Mouse (Mus musculus) kidney, postnatal 0 days (tissue): ENCODE data around the gene Mmrn2. TPM values are rescaled to one million over a fixed set of nuclear protein-coding genes. Genes with fewer than 3 reads are reported as not detected.

ENCODE experiments used
- ATAC-seq: fragments of 200-750 bp; cut with Nextera tagmentation; replicated peaks from 2 replicates; pipeline ENCODE4 v1.8.0; 2017; ENCODE audit warnings: low read depth, moderate number of reproducible peaks, moderate TSS enrichment, moderate library complexity; ENCODE audit not compliant: low FRiP score
- DNase-seq: peaks from one replicate; pipeline ENCODE4 v3.0.0-alpha.2; 2016; ENCODE audit warnings: low spot score
- H3K27ac ChIP-seq: fragments of 300-500 bp; sonication (generic); 2 replicates; pipeline ENCODE4 v1.5.1; 2014; ENCODE audit warnings: mild to moderate bottlenecking
- H3K27me3 ChIP-seq: fragments of 300-500 bp; sonication (generic); 2 replicates; pipeline ENCODE4 v1.6.1; 2014; ENCODE audit warnings: low read length, mixed read lengths; ENCODE audit not compliant: insufficient read depth
- H3K36me3 ChIP-seq: fragments of 300-500 bp; sonication (generic); 2 replicates; pipeline ENCODE4 v1.6.1; 2014; ENCODE audit warnings: low read length, mixed read lengths; ENCODE audit not compliant: insufficient read depth
- H3K4me1 ChIP-seq: fragments of 300-500 bp; sonication (generic); replicated peaks from 2 replicates; pipeline ENCODE4 v1.6.1; 2014; ENCODE audit warnings: antibody characterized with exemption, low read length, mixed read lengths; ENCODE audit not compliant: insufficient read depth
- H3K4me2 ChIP-seq: fragments of 300-500 bp; sonication (generic); 2 replicates; pipeline ENCODE4 v1.6.1; 2014; ENCODE audit warnings: mild to moderate bottlenecking, low read length, moderate library complexity, mixed read lengths
- H3K4me3 ChIP-seq: fragments of 300-500 bp; sonication (generic); replicated peaks from 2 replicates; pipeline ENCODE4 v1.5.1; 2014; ENCODE audit warnings: low read depth, low read length
- H3K9ac ChIP-seq: fragments of 300-500 bp; sonication (generic); 2 replicates; pipeline ENCODE4 v1.6.1; 2014; ENCODE audit warnings: low read depth, low read length
- H3K9me3 ChIP-seq: fragments of 300-500 bp; sonication (generic); replicated peaks from 2 replicates; pipeline ENCODE4 v1.6.1; 2016; ENCODE audit warnings: low read length, inconsistent platforms, mixed read lengths
- CTCF ChIP-seq: IDR thresholded peaks from 2 replicates; pipeline ENCODE4 v1.5.1; 2016; ENCODE audit warnings: antibody characterized with exemption, low read depth, mild to moderate bottlenecking, moderate library complexity
- WGBS: fragments of 180-500 bp; shearing (Covaris S2); extraction: QIAGEN DNeasy Blood & Tissue Kit; methylation state at CpG from one replicate; pipeline ENCODE4 v1.1.7; 2014; 5-methylcytosine and 5-hydroxymethylcytosine counted together
- polyA plus RNA-seq: library from polyadenylated mRNA; unstranded; fragments of >200 nt; fragmentation: Nextera tagmentation; extraction: Ambion mirVana; gene quantifications from 2 replicates; pipeline ENCODE4 v1.2.1, GENCODE M21; 2015

The Mmrn2 gene
- polyA plus RNA-seq, 1 experiment from 2014 or later = 16.2 TPM

DNA sequence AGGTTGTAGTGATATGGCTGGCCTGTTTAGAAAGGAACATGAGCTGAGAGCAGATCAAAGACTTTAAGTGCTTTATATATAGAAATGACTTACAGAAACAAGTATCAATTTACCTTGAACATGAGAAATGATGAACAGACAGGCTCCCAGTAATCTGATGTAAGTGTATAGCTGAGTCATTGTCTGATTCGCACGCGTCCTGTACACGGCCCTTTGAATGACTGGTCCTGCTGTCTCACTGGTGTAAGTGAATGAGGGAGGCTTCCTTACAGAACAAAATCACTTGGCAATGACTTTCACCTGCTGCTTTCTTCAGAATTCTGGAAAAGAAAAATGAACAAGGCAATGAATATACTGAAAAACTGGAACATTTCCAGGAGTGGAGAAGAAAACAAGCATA lies 72.4 kb downstream of the Mmrn2 start:
- Histone ChIP-seq H3K27me3 (no peaks in the 10 kb centered on the region), H3K27ac (no peak overlapping the region), H3K4me1 (0 out of 2 replicates have a peak, but pooled peaks cover 3% of the 10 kb centered on the region), H3K4me2 (no peak overlapping the region), H3K9ac (no peak overlapping the region), H3K9me3 (no peaks in the 10 kb centered on the region), H3K4me3 (no peak overlapping the region), H3K36me3 (0 out of 2 replicates have a peak, but pooled peaks cover 5% of the 10 kb centered on the region)
- WGBS = 80% methylated on average over 4 of the region's 4 CpGs
- DNase-seq (no peak), ATAC-seq (no peak)
- no peak for TF ChIP-seq CTCF

DNA sequence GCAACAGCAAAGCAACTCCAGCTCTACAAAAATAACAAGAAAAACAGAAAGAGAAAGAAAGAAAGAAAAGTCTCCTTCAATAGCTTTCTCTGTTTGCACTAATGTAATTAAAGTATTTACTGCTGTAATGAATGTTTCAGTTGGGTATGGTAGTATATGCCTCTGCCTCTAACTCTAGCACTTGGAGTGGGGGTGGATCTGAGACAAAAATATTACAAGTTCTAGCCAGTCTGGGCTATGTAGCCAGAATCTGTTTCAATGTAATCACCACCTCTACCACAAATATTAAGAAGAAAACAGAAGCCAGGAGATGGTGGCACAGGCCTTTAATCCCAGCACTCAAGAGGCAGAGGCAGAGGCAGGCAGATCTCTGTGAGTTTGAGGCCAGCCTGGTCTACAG lies 73.1 kb downstream of the Mmrn2 start:
- H3K27ac ChIP-seq = no peak overlapping the region
- H3K4me1 ChIP-seq = 0 out of 2 replicates have a peak, but pooled peaks cover 3% of the 10 kb centered on the region
- no peak overlapping the region for H3K4me2 ChIP-seq
- DNase-seq = no peak
- H3K9ac ChIP-seq = no peak overlapping the region
- no peaks in the 10 kb centered on the region for H3K9me3 ChIP-seq
- 0 out of 2 replicates have a peak, but pooled peaks cover 5% of the 10 kb centered on the region for H3K36me3 ChIP-seq
- no peak for TF ChIP-seq CTCF
- ATAC-seq = no peak
- no peaks in the 10 kb centered on the region for H3K27me3 ChIP-seq
- H3K4me3 ChIP-seq = no peak overlapping the region

DNA sequence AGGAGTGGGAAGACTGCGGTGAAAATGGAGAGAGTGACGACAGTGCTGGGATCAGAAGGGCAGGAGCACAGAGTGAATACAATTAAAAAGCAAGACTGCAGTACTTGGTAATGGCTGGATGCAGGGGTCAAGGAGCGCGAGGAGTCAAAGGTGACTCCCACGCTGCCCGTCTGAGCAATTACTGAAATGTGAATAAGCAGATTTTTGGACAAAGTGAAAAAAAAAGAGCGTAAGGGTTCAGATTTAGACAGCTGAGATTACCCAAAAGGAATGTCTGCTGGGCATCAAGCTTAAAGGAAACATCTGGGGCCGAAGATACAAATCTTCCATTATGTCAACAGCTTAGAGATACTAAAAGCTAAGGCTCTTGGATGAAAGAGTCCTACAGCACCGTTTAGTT lies 74.5 kb downstream of the Mmrn2 start:
- Histone ChIP-seq H3K36me3 (0 out of 2 replicates have a peak, but pooled peaks cover 5% of the 10 kb centered on the region), H3K27ac (no peak overlapping the region), H3K4me1 (0 out of 2 replicates have a peak, but pooled peaks cover 3% of the 10 kb centered on the region), H3K4me2 (no peak overlapping the region), H3K9me3 (no peaks in the 10 kb centered on the region), H3K9ac (no peak overlapping the region), H3K4me3 (no peak overlapping the region), H3K27me3 (no peaks in the 10 kb centered on the region)
- DNase-seq (peak; percentile 77), ATAC-seq (no peak; the same call in 1 of the 2 replicates)
- TF ChIP-seq CTCF = no peak
- 20% methylated on average over 9 of the region's 9 CpGs for WGBS

DNA sequence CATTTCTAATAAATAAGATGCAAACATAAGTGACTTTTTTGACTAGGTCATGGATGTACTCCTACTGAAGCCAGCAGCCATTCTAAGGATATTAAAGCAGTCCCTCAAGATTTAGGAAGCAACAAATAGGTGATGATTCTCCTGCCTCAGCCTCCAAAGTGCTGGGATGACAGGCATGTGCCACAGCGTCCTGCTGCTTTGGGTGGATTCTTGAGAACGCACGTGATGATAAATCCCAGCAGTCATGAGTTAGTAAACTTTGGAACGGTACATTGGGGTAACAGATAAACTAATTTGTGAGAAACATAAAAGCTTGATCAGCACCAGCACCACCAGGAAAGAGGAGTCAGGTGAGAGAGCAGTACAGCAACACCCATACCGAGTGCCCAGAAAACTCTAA lies 75.2 kb downstream of the Mmrn2 start:
- DNase-seq (no peak), ATAC-seq (no peak)
- Histone ChIP-seq H3K4me3 (no peak overlapping the region), H3K27ac (no peak overlapping the region), H3K9ac (no peak overlapping the region), H3K4me1 (0 out of 2 replicates have a peak, but pooled peaks cover 3% of the 10 kb centered on the region), H3K9me3 (no peaks in the 10 kb centered on the region), H3K36me3 (0 out of 2 replicates have a peak, but pooled peaks cover 5% of the 10 kb centered on the region), H3K4me2 (no peak overlapping the region), H3K27me3 (no peaks in the 10 kb centered on the region)
- TF ChIP-seq CTCF = no peak
- WGBS = 84% methylated on average over 5 of the region's 5 CpGs

DNA sequence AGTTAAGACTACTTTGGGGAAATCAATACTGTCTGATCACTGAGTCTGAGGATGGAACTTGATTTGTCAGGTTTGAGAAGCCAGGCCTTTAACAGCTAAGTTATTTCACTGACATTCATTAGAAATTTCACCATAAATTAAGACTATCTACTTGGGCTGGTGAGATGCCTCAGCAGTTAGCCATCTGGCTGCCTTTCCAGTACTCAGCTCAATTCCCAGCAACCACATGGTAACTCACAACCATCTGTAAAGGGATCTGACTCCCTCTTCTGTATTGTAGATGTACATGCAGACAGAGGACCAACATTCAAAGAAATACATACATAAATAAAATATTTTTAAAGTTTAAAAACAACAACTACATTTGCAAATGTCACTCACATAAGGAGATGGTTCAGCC lies 76.6 kb downstream of the Mmrn2 start:
- TF ChIP-seq CTCF = no peak

DNA sequence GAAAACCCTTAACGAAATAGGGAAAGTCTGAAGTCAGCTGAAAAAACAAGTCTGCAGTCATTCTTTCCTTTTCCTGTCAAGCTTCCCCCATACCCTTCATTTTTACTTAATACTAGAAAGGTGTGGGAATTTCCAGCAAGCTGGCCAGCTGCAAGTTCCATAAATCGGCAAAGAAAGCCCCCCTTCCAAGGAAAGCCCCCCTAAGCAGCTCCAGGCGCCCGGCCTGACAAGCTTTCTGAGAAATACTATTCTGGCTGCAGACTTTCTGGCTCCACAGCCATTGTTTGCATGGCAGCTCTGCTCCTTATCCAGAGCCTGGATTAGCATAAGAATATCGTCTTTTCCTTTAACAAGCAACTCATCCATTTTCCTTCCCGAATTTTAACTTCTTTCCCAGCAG lies 78.4 kb downstream of the Mmrn2 start:
- H3K4me2 ChIP-seq = no peak overlapping the region
- WGBS = 18% methylated on average over 6 of the region's 6 CpGs
- DNase-seq (peak; percentile 22), ATAC-seq (no peak)
- H3K9me3 ChIP-seq = no peaks in the 10 kb centered on the region
- 0 out of 2 replicates have a peak, but pooled peaks cover 3% of the 10 kb centered on the region for H3K4me1 ChIP-seq
- no peak overlapping the region for H3K4me3 ChIP-seq
- H3K9ac ChIP-seq = no peak overlapping the region
- H3K36me3 ChIP-seq = no peaks in the 10 kb centered on the region
- H3K27ac ChIP-seq = no peak overlapping the region; the same call in 1 of the 2 replicates
- no peaks in the 10 kb centered on the region for H3K27me3 ChIP-seq
- TF ChIP-seq CTCF = no peak

More for the DNA sequence above, 76.6 kb downstream of the Mmrn2 start:
- ATAC-seq (no peak), DNase-seq (no peak)
- H3K36me3 ChIP-seq = 0 out of 2 replicates have a peak, but pooled peaks cover 5% of the 10 kb centered on the region
- H3K4me1 ChIP-seq = 0 out of 2 replicates have a peak, but pooled peaks cover 3% of the 10 kb centered on the region
- no peak overlapping the region for H3K4me2 ChIP-seq
- no peaks in the 10 kb centered on the region for H3K27me3 ChIP-seq
- H3K9me3 ChIP-seq = no peaks in the 10 kb centered on the region
- H3K27ac ChIP-seq = no peak overlapping the region
- no peak overlapping the region for H3K4me3 ChIP-seq
- no peak overlapping the region for H3K9ac ChIP-seq

Other genes starting within 250 kb of the Mmrn2 start
- gene Npy4r, start 223.0 kb upstream of the Mmrn2 start, polyA plus RNA-seq = 0.09 and 0.19 TPM in 2 replicates
- 0.62 and 0.79 TPM in 2 replicates for gene Gprin2, start 173.8 kb upstream of the Mmrn2 start, polyA plus RNA-seq
- gene Syt15, start 155.9 kb upstream of the Mmrn2 start, polyA plus RNA-seq = 0.76 and 0.80 TPM in 2 replicates
- 11.5 and 11.8 TPM in 2 replicates for gene Shld2, start 65.0 kb upstream of the Mmrn2 start, polyA plus RNA-seq
- gene Glud1, start 64.7 kb upstream of the Mmrn2 start, polyA plus RNA-seq = 160 and 161 TPM in 2 replicates
- gene Fam25c, start 20.0 kb upstream of the Mmrn2 start, polyA plus RNA-seq = 8.1 and 15.2 TPM in 2 replicates
- gene Sncg, start 676 bp upstream of the Mmrn2 start, polyA plus RNA-seq = 5.3 and 5.5 TPM in 2 replicates
- 35.8 and 37.1 TPM in 2 replicates for gene Bmpr1a, start 127.9 kb downstream of the Mmrn2 start, polyA plus RNA-seq
- gene 9230112D13Rik, start 147.3 kb downstream of the Mmrn2 start, polyA plus RNA-seq = not detected in 2 replicates
- 0.50 and 0.51 TPM in 2 replicates for gene Ldb3, start 213.2 kb downstream of the Mmrn2 start, polyA plus RNA-seq
- gene Opn4, start 224.7 kb downstream of the Mmrn2 start, polyA plus RNA-seq = 0.22 and 0.31 TPM in 2 replicates